Mouse (Mus musculus): ENCODE measurements around the gene Dscaml1.

DNA sequence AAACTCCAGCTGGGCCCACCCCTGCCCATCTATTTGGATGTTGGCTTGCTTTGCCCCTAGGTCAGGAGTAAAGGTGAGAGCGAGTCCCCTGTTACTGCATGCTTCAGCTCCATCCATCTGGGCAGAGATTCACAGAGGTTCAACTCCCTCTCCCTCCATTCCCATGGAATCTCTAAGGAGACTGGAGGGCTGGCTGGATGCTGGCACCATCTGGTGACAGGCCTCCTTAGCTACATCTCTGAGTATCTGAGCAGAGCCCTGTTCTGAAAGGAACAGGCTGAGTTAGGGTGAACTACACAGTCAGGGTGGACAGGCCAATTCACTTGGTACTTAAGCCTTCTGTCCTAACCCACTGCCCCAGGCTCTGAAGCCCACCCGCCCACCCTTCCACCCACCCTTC is 15.8 kb upstream of the Dscaml1 start:
- TF ChIP-seq POLR2A (IDR thresholded peaks at IDR 0.05; ENCODE audit: control insufficient read depth, extremely low read depth, insufficient read depth, low read length, poor library complexity) (no peak), CTCF (IDR thresholded peaks at IDR 0.05; ENCODE audit: borderline replicate concordance, control insufficient read depth, extremely low read depth, insufficient read depth, low read length, poor library complexity) (no peak)

All from thymus, adult 2 months (tissue).